Mouse (Mus musculus): Measurements from ENCODE around the gene Med18. TPM values are rescaled to one million over a fixed set of nuclear protein-coding genes. Genes with fewer than 3 reads are reported as not detected.
"Not testable (repeated sequence)": the region's sequence is repeated elsewhere in the genome, so short reads cannot be mapped to it uniquely, and the experiment has no call there.

Gene Med18
- polyA plus RNA-seq, 1 experiment from 2014 or later, result 20.1 TPM

DNA sequence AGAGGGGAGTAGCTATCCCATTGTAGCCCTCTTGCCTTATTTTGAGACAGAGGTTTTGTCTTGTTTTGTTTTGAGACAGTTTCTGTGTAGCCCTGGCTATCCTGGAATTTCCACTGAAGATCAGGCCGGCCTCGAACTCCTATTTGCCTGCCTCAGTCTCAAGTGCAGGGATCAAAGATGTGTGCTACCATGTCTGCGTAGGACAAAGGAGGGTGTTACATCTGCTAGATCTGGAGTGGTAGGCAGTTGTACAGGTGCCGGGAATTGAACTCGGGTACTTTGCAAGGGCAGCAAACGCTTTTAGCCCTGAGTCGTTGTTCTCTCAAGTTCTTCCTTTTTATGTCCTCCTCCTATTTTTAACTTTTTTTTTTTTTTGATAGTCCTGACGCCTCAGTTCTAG, 27.3 kb upstream of the Med18 start:
- 91% methylated on average over 8 of the region's 8 CpGs for WGBS

DNA sequence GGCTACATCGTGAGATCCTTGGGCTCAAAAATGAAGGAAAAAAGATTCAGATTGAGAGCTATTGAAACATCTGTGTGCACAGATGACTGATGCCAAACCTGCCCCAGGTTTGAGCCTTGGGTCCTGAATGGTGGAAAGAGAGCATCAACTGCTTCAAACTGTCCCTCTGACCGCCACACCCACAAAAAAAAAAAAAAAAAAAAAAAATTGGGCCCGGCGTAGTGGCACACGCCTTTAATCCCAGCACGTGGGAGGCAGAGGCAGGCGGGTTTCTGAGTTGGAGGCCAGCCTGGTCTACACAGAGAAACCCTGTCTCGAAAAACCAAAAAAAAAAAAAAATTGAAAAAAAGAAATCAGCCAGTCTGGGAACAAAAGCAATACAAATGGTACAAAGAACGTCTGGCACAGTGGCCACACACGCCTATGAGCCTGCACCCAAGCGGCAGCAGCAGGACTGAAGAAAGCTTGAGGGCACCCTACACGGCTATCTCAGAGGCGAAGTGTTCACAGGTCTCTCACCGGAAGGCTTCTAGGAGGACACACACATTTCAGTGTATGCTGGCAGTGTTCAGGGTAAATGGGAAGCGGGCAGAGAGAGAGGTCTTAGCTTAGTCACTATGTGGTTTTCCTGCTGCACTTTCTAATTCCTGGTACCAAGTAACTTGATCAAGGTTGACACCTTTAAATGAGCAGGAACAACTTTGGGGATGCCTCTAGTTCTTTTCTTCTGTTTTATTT, 26.7 kb upstream of the Med18 start:
- Histone ChIP-seq H3K27ac (ENCODE audit: low read depth) (no peak overlapping the region), H3K36me3 (ENCODE audit: insufficient read depth) (peaks cover 18% of the 10 kb centered on the region; the same call in 1 of the 2 replicates), H3K4me1 (ENCODE audit: insufficient read depth) (no peaks in the 10 kb centered on the region), H3K27me3 (ENCODE audit: insufficient read depth, low read length) (no peaks in the 10 kb centered on the region), H3K9ac (no peak overlapping the region), H3K9me3 (ENCODE audit: low read depth, low read length) (no peaks in the 10 kb centered on the region), H3K4me2 (no peak overlapping the region), H3K4me3 (ENCODE audit: low read depth, low read length) (no peak overlapping the region)
- ATAC-seq (ENCODE audit: insufficient read depth) (no peak), DNase-seq (no peak)
- WGBS, result 87% methylated on average over 15 of the region's 15 CpGs
- TF ChIP-seq CTCF (IDR thresholded peaks at IDR 0.05; ENCODE audit: low read depth), result no peak

More for the DNA sequence above, 27.3 kb upstream of the Med18 start:
- Histone ChIP-seq H3K9ac (no peak overlapping the region), H3K9me3 (ENCODE audit: low read depth, low read length) (no peaks in the 10 kb centered on the region), H3K27me3 (ENCODE audit: insufficient read depth, low read length) (no peaks in the 10 kb centered on the region), H3K4me1 (ENCODE audit: insufficient read depth) (no peaks in the 10 kb centered on the region), H3K36me3 (ENCODE audit: insufficient read depth) (peaks cover 23% of the 10 kb centered on the region; the same call in 1 of the 2 replicates), H3K4me2 (no peak overlapping the region), H3K4me3 (ENCODE audit: low read depth, low read length) (no peak overlapping the region), H3K27ac (ENCODE audit: low read depth) (no peak overlapping the region)
- no peak for ATAC-seq (ENCODE audit: insufficient read depth)
- no peak for TF ChIP-seq CTCF (IDR thresholded peaks at IDR 0.05; ENCODE audit: low read depth)
- DNase-seq, result no peak

DNA sequence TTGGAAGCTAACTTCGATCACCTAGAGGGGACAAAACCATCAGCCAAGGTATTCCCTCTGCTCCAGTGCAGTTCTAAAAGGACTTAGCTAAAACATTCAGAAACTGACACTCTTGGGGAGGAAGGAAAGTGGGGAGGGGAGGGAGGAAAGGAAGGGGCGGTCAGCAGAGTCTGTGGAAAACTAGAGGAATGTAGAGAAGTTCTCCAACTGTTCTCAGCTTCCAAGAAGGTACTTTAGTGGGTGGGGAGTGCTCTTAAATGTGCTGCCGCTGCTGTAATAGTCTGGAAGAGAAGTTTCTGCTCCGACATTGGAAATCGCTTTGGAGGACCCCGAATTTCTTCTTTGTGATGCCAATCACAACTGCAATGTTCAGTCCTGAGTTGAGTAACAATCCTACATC, 25.3 kb upstream of the Med18 start:
- H3K4me3 ChIP-seq (ENCODE audit: low read depth, low read length), result no peak overlapping the region
- WGBS, result 62% methylated on average over 6 of the region's 6 CpGs
- TF ChIP-seq CTCF (IDR thresholded peaks at IDR 0.05; ENCODE audit: low read depth), result no peak

DNA sequence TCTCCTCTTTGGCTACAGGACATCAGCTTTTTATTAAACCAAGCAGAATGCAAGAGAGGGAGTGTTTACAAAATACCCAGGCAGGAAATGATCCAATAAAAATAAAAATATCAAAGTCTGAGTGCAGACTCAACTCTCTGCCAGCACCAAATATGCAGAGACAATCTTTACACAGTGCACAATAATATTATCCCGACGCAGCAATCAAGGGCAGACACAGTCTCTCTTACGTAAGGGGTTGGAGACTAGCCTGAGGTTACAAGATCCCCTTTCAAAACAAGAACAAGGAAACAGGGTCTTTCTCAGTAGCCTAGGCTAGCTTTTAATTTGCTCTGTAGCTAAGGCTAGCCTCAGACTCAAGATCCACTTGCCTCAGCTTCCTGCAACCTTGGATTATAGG, 24.8 kb upstream of the Med18 start:
- ATAC-seq (ENCODE audit: insufficient read depth) (no peak), DNase-seq (peak; percentile 6)
- WGBS, result 75% methylated on average over 3 of the region's 3 CpGs
- Histone ChIP-seq H3K4me3 (ENCODE audit: low read depth, low read length) (no peak overlapping the region), H3K4me2 (no peak overlapping the region), H3K9me3 (ENCODE audit: low read depth, low read length) (no peaks in the 10 kb centered on the region), H3K9ac (no peak overlapping the region), H3K36me3 (ENCODE audit: insufficient read depth) (peaks cover 6% of the 10 kb centered on the region; the same call in 1 of the 2 replicates), H3K27ac (ENCODE audit: low read depth) (no peak overlapping the region), H3K4me1 (ENCODE audit: insufficient read depth) (no peaks in the 10 kb centered on the region), H3K27me3 (ENCODE audit: insufficient read depth, low read length) (no peaks in the 10 kb centered on the region)
- no peak for TF ChIP-seq CTCF (IDR thresholded peaks at IDR 0.05; ENCODE audit: low read depth)

More for the DNA sequence above, 25.3 kb upstream of the Med18 start:
- no peaks in the 10 kb centered on the region for H3K4me1 ChIP-seq (ENCODE audit: insufficient read depth)
- H3K4me2 ChIP-seq, result no peak overlapping the region
- H3K36me3 ChIP-seq (ENCODE audit: insufficient read depth), result peaks cover 7% of the 10 kb centered on the region; the same call in 1 of the 2 replicates
- no peak for ATAC-seq (ENCODE audit: insufficient read depth)
- H3K9me3 ChIP-seq (ENCODE audit: low read depth, low read length), result no peaks in the 10 kb centered on the region
- no peak overlapping the region for H3K27ac ChIP-seq (ENCODE audit: low read depth)
- H3K9ac ChIP-seq, result no peak overlapping the region
- H3K27me3 ChIP-seq (ENCODE audit: insufficient read depth, low read length), result no peaks in the 10 kb centered on the region
- DNase-seq, result no peak

DNA sequence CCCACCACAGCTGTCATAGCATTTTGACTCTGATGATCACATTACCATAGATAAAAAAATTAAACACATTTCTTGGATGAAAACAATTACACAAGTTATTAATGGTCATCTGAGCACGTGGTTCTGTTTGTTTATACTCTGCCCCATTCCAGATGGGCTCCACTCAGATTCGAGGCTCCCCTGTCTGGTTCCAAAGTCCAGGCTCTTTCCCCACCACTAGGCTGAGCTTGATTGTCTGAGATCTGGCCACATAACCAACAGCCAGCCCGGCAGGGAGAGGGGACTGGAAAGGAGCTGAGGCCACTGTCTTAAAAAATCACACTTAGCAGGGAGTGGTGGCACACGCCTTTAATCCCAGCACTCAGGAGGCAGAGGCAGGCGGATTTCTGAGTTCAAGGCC, 21.1 kb upstream of the Med18 start:
- 53% methylated on average over 5 of the region's 5 CpGs for WGBS
- no peaks in the 10 kb centered on the region for H3K27me3 ChIP-seq (ENCODE audit: insufficient read depth, low read length)
- ATAC-seq (ENCODE audit: insufficient read depth), result no peak
- no peaks in the 10 kb centered on the region for H3K4me1 ChIP-seq (ENCODE audit: insufficient read depth)
- no peak overlapping the region for H3K27ac ChIP-seq (ENCODE audit: low read depth)
- H3K4me2 ChIP-seq, result no peak overlapping the region
- no peak overlapping the region for H3K9ac ChIP-seq
- no peaks in the 10 kb centered on the region for H3K36me3 ChIP-seq (ENCODE audit: insufficient read depth)
- TF ChIP-seq CTCF (IDR thresholded peaks at IDR 0.05; ENCODE audit: low read depth), result no peak
- no peak overlapping the region for H3K4me3 ChIP-seq (ENCODE audit: low read depth, low read length)
- DNase-seq, result no peak
- no peaks in the 10 kb centered on the region for H3K9me3 ChIP-seq (ENCODE audit: low read depth, low read length)

DNA sequence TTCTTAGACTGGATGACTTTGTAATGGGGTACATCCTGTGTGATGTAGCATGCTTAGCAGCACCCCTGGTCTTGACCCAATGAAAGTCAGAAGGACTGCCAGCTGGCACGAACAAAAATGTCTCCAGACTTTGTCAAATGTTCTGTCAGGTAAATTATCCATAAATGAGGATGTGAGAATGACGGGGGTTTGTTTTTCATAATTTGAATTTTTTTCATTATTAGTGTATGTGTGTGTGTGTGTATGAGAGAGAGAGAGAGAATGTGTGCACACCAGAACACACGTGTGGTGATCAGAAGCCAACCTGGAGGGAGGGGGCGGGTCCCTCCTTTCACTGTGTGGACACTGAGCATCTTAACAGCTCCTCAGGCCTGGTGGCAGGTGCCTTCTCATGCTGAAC, 20.5 kb upstream of the Med18 start:
- no peak for TF ChIP-seq CTCF (IDR thresholded peaks at IDR 0.05; ENCODE audit: low read depth)
- Histone ChIP-seq H3K9me3 (ENCODE audit: low read depth, low read length) (no peaks in the 10 kb centered on the region), H3K4me2 (no peak overlapping the region), H3K4me1 (ENCODE audit: insufficient read depth) (no peaks in the 10 kb centered on the region), H3K4me3 (ENCODE audit: low read depth, low read length) (no peak overlapping the region), H3K36me3 (ENCODE audit: insufficient read depth) (no peaks in the 10 kb centered on the region), H3K27me3 (ENCODE audit: insufficient read depth, low read length) (no peaks in the 10 kb centered on the region), H3K27ac (ENCODE audit: low read depth) (no peak overlapping the region), H3K9ac (no peak overlapping the region)
- ATAC-seq (ENCODE audit: insufficient read depth) (no peak), DNase-seq (no peak)
- 68% methylated on average over 4 of the region's 4 CpGs for WGBS

DNA sequence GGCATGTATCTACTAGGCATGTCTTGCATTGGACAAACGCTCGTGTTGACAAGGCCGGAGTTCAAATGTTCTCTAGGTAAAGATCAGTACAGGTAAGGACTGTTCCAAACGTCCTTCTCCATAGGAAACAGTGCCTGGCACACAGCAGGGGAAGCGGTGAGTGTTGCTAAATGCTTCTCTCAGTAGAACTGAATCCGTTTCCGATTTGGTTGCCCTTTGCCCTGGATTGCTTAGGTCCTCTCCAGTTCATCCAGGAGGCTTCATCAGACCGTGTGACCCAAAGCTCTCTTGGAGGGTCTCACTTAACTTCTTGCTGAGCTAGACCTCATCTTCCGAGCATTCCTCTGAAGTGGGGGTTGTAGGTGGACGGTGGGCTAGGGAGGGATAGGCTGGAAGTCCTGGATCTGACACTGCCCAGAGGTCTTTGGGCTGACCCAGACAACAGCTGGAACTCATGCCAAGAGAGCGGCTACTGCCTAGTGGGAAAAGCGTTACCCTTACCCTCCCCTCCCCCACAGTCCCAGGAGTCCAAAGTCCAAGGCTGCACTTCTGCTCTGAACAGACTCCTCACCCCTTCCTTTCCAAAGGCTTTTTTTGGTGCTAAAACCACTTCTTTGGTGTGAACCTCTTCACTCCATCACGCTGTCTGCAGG, 19.4 kb upstream of the Med18 start:
- no peak overlapping the region for H3K9ac ChIP-seq
- H3K27me3 ChIP-seq (ENCODE audit: insufficient read depth, low read length), result no peaks in the 10 kb centered on the region

DNA sequence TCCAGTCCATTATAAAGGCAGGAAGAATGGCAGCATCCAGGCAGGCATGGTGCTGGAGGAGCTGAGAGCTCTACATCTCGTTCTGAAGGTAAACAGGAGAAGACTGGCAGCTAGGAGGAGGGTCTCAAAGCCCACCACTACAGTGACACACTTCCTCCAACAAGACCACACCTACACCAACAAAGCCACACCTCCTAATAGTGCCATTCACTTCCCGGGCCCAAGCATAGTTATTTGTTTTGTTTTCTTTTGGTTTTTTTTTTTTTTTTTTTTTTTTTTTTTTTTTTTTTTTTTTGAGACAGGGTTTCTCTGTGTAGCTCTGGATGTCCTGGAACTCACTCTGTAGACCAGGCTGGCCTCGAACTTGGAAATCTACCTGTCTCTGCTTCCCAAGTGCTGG, 18.4 kb upstream of the Med18 start:
- not testable (repeated sequence) for DNase-seq; H3K4me1 ChIP-seq (ENCODE audit: insufficient read depth); H3K4me3 ChIP-seq (ENCODE audit: low read depth, low read length); H3K9me3 ChIP-seq (ENCODE audit: low read depth, low read length); H3K27me3 ChIP-seq (ENCODE audit: insufficient read depth, low read length); H3K27ac ChIP-seq (ENCODE audit: low read depth); ATAC-seq (ENCODE audit: insufficient read depth); H3K4me2 ChIP-seq; H3K36me3 ChIP-seq (ENCODE audit: insufficient read depth); H3K9ac ChIP-seq
- WGBS, result 53% methylated on average over 3 of the region's 3 CpGs

More for the DNA sequence above, 19.4 kb upstream of the Med18 start:
- H3K4me1 ChIP-seq (ENCODE audit: insufficient read depth), result no peaks in the 10 kb centered on the region
- no peak for TF ChIP-seq CTCF (IDR thresholded peaks at IDR 0.05; ENCODE audit: low read depth)
- H3K9me3 ChIP-seq (ENCODE audit: low read depth, low read length), result no peaks in the 10 kb centered on the region
- ATAC-seq (ENCODE audit: insufficient read depth) (no peak), DNase-seq (no peak)
- H3K4me3 ChIP-seq (ENCODE audit: low read depth, low read length), result no peak overlapping the region
- H3K27ac ChIP-seq (ENCODE audit: low read depth), result no peak overlapping the region
- H3K36me3 ChIP-seq (ENCODE audit: insufficient read depth), result no peaks in the 10 kb centered on the region
- WGBS, result 67% methylated on average over 13 of the region's 13 CpGs
- no peak overlapping the region for H3K4me2 ChIP-seq

Data from lung, embryonic 14.5 days (tissue).